Mouse (Mus musculus): Measurements from ENCODE around the gene Cmpk2. TPM values are rescaled to one million over a fixed set of nuclear protein-coding genes. Genes with fewer than 3 reads are reported as not detected.
"Not testable (repeated sequence)": the region's sequence is repeated elsewhere in the genome, so short reads cannot be mapped to it uniquely, and the experiment has no call there.

The Cmpk2 gene
- polyA plus RNA-seq (2011; ENCODE audit: insufficient read depth, insufficient read length, low read depth, missing spikeins) = 0.96 and 1.0 TPM in 2 replicates

DNA sequence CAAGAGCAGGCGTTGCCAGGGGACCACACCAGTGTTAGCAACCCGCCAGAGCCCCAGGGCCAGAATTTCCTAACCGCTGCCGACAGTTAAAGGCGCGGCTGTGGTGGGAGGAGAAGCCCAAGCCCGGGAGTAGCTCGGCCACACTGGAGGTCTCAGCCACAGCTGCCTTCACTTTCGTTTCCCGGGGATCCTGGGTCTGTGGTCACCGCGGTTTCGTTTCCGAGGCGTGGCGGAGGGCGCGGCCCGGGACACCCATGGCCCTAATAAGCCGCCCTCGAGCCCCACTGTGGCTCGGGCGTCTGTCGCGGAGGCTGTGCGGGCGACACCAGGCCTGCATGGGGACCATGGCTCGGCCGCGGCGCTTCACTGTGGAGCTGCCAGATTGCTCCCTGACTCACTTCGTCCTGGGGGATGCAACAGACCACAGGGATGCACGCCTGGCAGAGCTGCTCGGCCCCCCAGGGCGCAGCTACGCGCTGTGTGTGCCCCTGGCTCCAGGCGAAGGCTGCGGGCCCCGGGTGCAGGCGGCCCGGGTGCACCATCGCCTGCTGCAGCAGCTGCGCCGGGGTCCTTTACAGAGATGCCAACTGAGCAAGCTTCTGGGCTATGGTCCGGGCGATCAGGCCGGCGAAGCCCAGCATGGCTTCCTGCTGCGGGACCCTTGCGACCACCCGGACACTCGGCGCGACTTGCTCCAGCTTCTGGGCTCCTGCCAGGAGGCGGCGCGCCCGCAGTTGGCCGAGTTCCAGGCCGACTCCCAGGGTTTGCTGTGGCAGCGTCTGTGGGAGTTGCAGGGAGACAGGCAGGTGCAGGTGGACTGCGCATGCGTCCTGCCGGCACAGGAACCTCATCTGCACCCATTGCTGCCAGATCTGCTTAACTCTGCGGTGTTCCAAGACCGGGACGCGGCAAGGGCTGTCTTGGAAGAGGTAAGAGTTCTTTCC, at the start of gene Cmpk2:
Cmpk2 (plus strand) TSS at position 107 of the 944 bp plus-strand sequence.
- no peak for TF ChIP-seq EP300 (IDR thresholded peaks at IDR 0.05; ENCODE audit: insufficient read depth, low read depth, low read length)
- TF ChIP-seq POLR2A (IDR thresholded peaks at IDR 0.05; ENCODE audit: insufficient read depth, low read length) = no peak
- no peak for TF ChIP-seq CTCF (IDR thresholded peaks at IDR 0.05; ENCODE audit: low read depth, low read length)
- Histone ChIP-seq H3K27ac (ENCODE audit: insufficient read depth, low read length) (no peak within 1 kb of the TSS), H3K9ac (ENCODE audit: low read depth, poor library complexity, severe bottlenecking) (peak within 1 kb of the TSS; percentile 68), H3K36me3 (ENCODE audit: control insufficient read depth, insufficient read depth, low read length, poor library complexity, severe bottlenecking) (no peaks in the 10 kb centered on the region), H3K9me3 (replicated peaks; ENCODE audit: control insufficient read depth, insufficient read depth, low read length, poor library complexity, severe bottlenecking) (no peaks in the 10 kb centered on the region), H3K4me1 (ENCODE audit: control insufficient read depth, insufficient read depth, low read length) (no peaks in the 10 kb centered on the region), H3K27me3 (ENCODE audit: control insufficient read depth, insufficient read depth, low read length, poor library complexity, severe bottlenecking) (no peaks in the 10 kb centered on the region), H3K4me3 (ENCODE audit: low read depth, low read length) (peak within 1 kb of the TSS; percentile 79)

DNA sequence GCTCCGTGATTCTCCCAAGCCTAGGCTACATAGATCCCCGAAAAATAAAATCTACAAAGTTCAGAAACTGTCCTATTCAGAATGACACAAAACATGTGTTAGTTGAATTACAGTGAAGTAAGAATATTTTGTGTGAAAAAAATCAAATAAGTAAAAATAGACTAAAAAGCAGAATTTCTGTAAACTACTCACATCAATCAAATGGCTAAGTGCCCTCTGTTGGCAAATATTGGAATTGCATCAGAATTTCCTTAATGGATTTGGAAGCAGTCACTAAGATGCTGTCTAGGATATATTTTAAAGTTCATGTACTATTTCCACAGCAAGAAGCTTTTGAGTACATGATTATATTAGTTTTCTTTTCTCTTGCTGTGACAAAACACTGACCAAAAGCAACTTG, 44.2 kb upstream of the Cmpk2 start:
- Histone ChIP-seq H3K4me1 (ENCODE audit: control insufficient read depth, insufficient read depth, low read length) (no peaks in the 10 kb centered on the region), H3K9ac (ENCODE audit: low read depth, poor library complexity, severe bottlenecking) (no peak overlapping the region), H3K27ac (ENCODE audit: insufficient read depth, low read length) (no peak overlapping the region), H3K27me3 (ENCODE audit: control insufficient read depth, insufficient read depth, low read length, poor library complexity, severe bottlenecking) (no peaks in the 10 kb centered on the region), H3K36me3 (ENCODE audit: control insufficient read depth, insufficient read depth, low read length, poor library complexity, severe bottlenecking) (no peaks in the 10 kb centered on the region), H3K9me3 (replicated peaks; ENCODE audit: control insufficient read depth, insufficient read depth, low read length, poor library complexity, severe bottlenecking) (no peaks in the 10 kb centered on the region), H3K4me3 (ENCODE audit: low read depth, low read length) (no peak overlapping the region)
- TF ChIP-seq POLR2A (IDR thresholded peaks at IDR 0.05; ENCODE audit: insufficient read depth, low read length) (no peak), CTCF (IDR thresholded peaks at IDR 0.05; ENCODE audit: low read depth, low read length) (no peak), EP300 (IDR thresholded peaks at IDR 0.05; ENCODE audit: insufficient read depth, low read depth, low read length) (no peak)

DNA sequence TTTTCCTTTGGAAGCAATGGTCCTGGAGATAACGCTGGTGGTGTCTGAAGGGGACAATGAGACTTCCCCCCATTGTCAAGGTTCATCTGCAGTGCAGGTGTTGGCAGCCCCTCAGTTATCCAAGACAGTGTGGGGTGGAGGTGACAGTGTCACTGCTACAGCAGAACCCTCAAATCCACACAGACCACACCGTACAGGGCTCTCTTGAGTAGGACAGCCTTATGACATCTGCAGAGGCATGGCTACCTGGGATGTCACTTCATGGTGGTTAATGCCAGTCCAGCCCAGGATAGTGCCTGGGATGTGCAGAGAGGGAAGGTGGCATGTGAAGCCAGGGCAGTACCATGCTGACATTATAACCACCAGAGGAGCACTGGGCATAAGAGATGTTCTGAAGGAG, 40.2 kb upstream of the Cmpk2 start:
- not testable (repeated sequence) for H3K27ac ChIP-seq (ENCODE audit: insufficient read depth, low read length)

DNA sequence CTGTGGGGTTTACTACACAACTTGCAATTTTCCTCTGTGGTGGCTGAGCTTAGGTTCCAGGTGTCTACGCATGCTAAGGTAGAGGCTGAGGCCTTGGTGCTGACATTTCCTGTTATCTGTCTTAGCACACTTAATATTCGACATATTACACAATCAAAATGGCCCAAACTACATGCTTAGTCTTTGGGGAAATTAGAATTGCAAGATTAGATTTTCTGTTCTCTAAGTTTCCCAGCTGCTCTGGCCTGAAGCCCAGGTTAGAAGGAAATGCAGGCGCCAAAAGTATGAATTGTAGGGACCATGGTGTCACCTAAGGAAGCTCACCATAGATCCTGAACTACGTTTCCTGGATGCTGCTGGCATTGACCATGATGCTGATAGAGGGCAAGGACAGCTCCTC, 32.7 kb upstream of the Cmpk2 start:
- H3K27me3 ChIP-seq (ENCODE audit: control insufficient read depth, insufficient read depth, low read length, poor library complexity, severe bottlenecking) = no peaks in the 10 kb centered on the region
- no peaks in the 10 kb centered on the region for H3K36me3 ChIP-seq (ENCODE audit: control insufficient read depth, insufficient read depth, low read length, poor library complexity, severe bottlenecking)
- no peaks in the 10 kb centered on the region for H3K9me3 ChIP-seq (replicated peaks; ENCODE audit: control insufficient read depth, insufficient read depth, low read length, poor library complexity, severe bottlenecking)
- no peak overlapping the region for H3K9ac ChIP-seq (ENCODE audit: low read depth, poor library complexity, severe bottlenecking)
- TF ChIP-seq EP300 (IDR thresholded peaks at IDR 0.05; ENCODE audit: insufficient read depth, low read depth, low read length) = no peak
- no peak for TF ChIP-seq POLR2A (IDR thresholded peaks at IDR 0.05; ENCODE audit: insufficient read depth, low read length)
- no peak for TF ChIP-seq CTCF (IDR thresholded peaks at IDR 0.05; ENCODE audit: low read depth, low read length)
- no peak overlapping the region for H3K27ac ChIP-seq (ENCODE audit: insufficient read depth, low read length)
- no peak overlapping the region for H3K4me3 ChIP-seq (ENCODE audit: low read depth, low read length)
- H3K4me1 ChIP-seq (ENCODE audit: control insufficient read depth, insufficient read depth, low read length) = no peaks in the 10 kb centered on the region

More for the DNA sequence above, 40.2 kb upstream of the Cmpk2 start:
- not testable (repeated sequence) for H3K9me3 ChIP-seq (replicated peaks; ENCODE audit: control insufficient read depth, insufficient read depth, low read length, poor library complexity, severe bottlenecking); H3K4me1 ChIP-seq (ENCODE audit: control insufficient read depth, insufficient read depth, low read length); H3K27me3 ChIP-seq (ENCODE audit: control insufficient read depth, insufficient read depth, low read length, poor library complexity, severe bottlenecking); H3K4me3 ChIP-seq (ENCODE audit: low read depth, low read length); H3K36me3 ChIP-seq (ENCODE audit: control insufficient read depth, insufficient read depth, low read length, poor library complexity, severe bottlenecking); H3K9ac ChIP-seq (ENCODE audit: low read depth, poor library complexity, severe bottlenecking)

DNA sequence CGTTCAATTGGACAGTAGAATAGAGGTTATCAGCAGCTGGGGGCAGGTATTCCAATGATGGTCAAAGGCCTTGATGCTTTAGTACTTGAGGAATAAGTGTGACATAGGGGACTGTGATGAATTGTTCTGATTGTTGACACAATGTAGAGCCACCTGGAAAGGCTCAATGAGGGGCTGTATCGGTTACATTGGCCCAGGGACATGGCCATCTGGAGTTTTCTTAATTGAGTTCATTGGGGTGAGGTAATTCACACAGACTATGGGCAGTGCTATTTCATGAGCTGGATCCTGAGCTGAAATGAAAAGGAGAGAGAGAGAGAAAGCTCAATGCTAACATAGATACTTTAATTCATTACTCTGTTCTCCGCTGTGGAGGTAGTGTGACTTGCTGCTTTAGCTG, 31.1 kb upstream of the Cmpk2 start:
- no peaks in the 10 kb centered on the region for H3K27me3 ChIP-seq (ENCODE audit: control insufficient read depth, insufficient read depth, low read length, poor library complexity, severe bottlenecking)
- H3K27ac ChIP-seq (ENCODE audit: insufficient read depth, low read length) = no peak overlapping the region
- no peak overlapping the region for H3K4me3 ChIP-seq (ENCODE audit: low read depth, low read length)
- TF ChIP-seq POLR2A (IDR thresholded peaks at IDR 0.05; ENCODE audit: insufficient read depth, low read length) = no peak
- TF ChIP-seq EP300 (IDR thresholded peaks at IDR 0.05; ENCODE audit: insufficient read depth, low read depth, low read length) = no peak
- no peak for TF ChIP-seq CTCF (IDR thresholded peaks at IDR 0.05; ENCODE audit: low read depth, low read length)
- H3K9ac ChIP-seq (ENCODE audit: low read depth, poor library complexity, severe bottlenecking) = no peak overlapping the region
- no peaks in the 10 kb centered on the region for H3K4me1 ChIP-seq (ENCODE audit: control insufficient read depth, insufficient read depth, low read length)
- no peaks in the 10 kb centered on the region for H3K36me3 ChIP-seq (ENCODE audit: control insufficient read depth, insufficient read depth, low read length, poor library complexity, severe bottlenecking)
- no peaks in the 10 kb centered on the region for H3K9me3 ChIP-seq (replicated peaks; ENCODE audit: control insufficient read depth, insufficient read depth, low read length, poor library complexity, severe bottlenecking)

DNA sequence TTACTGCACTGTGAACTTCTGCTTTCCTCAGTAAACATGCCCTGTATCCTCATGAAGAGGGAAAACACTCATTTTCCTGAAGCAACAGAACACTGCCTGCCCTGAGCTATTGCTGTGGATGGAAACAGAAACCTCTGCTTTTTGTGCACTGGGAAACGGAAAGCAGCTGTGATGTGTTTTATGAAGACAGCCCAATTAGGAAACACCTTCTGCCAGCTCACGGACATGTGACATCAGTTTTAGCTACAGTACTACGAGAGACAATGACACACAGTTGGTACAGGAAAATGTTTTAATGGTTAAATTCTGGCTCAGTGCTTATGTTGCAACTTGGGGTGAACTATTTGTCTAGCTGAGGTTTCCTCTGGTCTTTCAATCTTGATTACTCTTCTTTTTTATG, 29.6 kb upstream of the Cmpk2 start:
- TF ChIP-seq EP300 (IDR thresholded peaks at IDR 0.05; ENCODE audit: insufficient read depth, low read depth, low read length) (no peak), POLR2A (IDR thresholded peaks at IDR 0.05; ENCODE audit: insufficient read depth, low read length) (no peak), CTCF (IDR thresholded peaks at IDR 0.05; ENCODE audit: low read depth, low read length) (no peak)
- Histone ChIP-seq H3K9ac (ENCODE audit: low read depth, poor library complexity, severe bottlenecking) (no peak overlapping the region), H3K27me3 (ENCODE audit: control insufficient read depth, insufficient read depth, low read length, poor library complexity, severe bottlenecking) (no peaks in the 10 kb centered on the region)

More for the DNA sequence above, 29.6 kb upstream of the Cmpk2 start:
- no peaks in the 10 kb centered on the region for H3K9me3 ChIP-seq (replicated peaks; ENCODE audit: control insufficient read depth, insufficient read depth, low read length, poor library complexity, severe bottlenecking)
- no peaks in the 10 kb centered on the region for H3K36me3 ChIP-seq (ENCODE audit: control insufficient read depth, insufficient read depth, low read length, poor library complexity, severe bottlenecking)
- H3K4me3 ChIP-seq (ENCODE audit: low read depth, low read length) = no peak overlapping the region
- H3K27ac ChIP-seq (ENCODE audit: insufficient read depth, low read length) = no peak overlapping the region
- no peaks in the 10 kb centered on the region for H3K4me1 ChIP-seq (ENCODE audit: control insufficient read depth, insufficient read depth, low read length)
